Mouse (Mus musculus) gonadal fat pad, adult 2 months (tissue): Measurements from ENCODE around the gene Lgals4. TPM values are rescaled to one million over a fixed set of nuclear protein-coding genes. Genes with fewer than 3 reads are reported as not detected.

Source experiments
- DNase-seq: peaks from one replicate; pipeline ENCODE4 v3.0.0-alpha.2; 2012; ENCODE audit warnings: low read depth
- polyA plus RNA-seq: library from polyadenylated mRNA; depleted of rRNA; stranded (reverse); fragments of >200 nt; gene quantifications from 2 replicates; pipeline ENCODE4 v1.2.3, GENCODE M21; 2012; rRNA removed

Gene Lgals4
- 21.7 and 30.4 TPM in 2 replicates for polyA plus RNA-seq

- DNase-seq = no peak
Measured at GRCm38 (mm10) chr7:28833723-28834347, at the start of gene Lgals4. TSS of gene Lgals4 (plus strand) at chr7:28833854.

- DNase-seq = no peak
Measured at GRCm38 (mm10) chr7:28785161-28785560, 48.5 kb upstream of the Lgals4 start.

GRCm38 (mm10) chr7:28787884-28788283 is 45.8 kb upstream of the Lgals4 start:
- no peak for DNase-seq

GRCm38 (mm10) chr7:28788307-28789195 is 45.1 kb upstream of the Lgals4 start, which contains the start of gene Rinl:
TSS of gene Rinl (plus strand) at chr7:28788969.
- DNase-seq = no peak

- DNase-seq = no peak
Measured at GRCm38 (mm10) chr7:28789235-28789634, 44.4 kb upstream of the Lgals4 start.

GRCm38 (mm10) chr7:28790066-28790806 is 43.4 kb upstream of the Lgals4 start:
- no peak for DNase-seq

- no peak for DNase-seq
Measured at GRCm38 (mm10) chr7:28791706-28792105, 41.9 kb upstream of the Lgals4 start.

- DNase-seq = no peak
Measured at GRCm38 (mm10) chr7:28792391-28793185, 41.1 kb upstream of the Lgals4 start.

GRCm38 (mm10) chr7:28793834-28794233 is 39.8 kb upstream of the Lgals4 start:
- DNase-seq = no peak

GRCm38 (mm10) chr7:28794496-28794895 is 39.2 kb upstream of the Lgals4 start:
- DNase-seq = no peak

- no peak for DNase-seq
Measured at GRCm38 (mm10) chr7:28795832-28796231, 37.8 kb upstream of the Lgals4 start.

- no peak for DNase-seq
Measured at GRCm38 (mm10) chr7:28796562-28796975, 37.1 kb upstream of the Lgals4 start.

- no peak for DNase-seq
Measured at GRCm38 (mm10) chr7:28799994-28800393, 33.7 kb upstream of the Lgals4 start.

GRCm38 (mm10) chr7:28801451-28801850 is 32.2 kb upstream of the Lgals4 start:
- no peak for DNase-seq

GRCm38 (mm10) chr7:28801901-28802670 is 31.6 kb upstream of the Lgals4 start:
- DNase-seq = peak; percentile 96

- no peak for DNase-seq
Measured at GRCm38 (mm10) chr7:28802846-28803588, 30.6 kb upstream of the Lgals4 start.

GRCm38 (mm10) chr7:28803756-28804155 is 29.9 kb upstream of the Lgals4 start:
- DNase-seq = no peak

- DNase-seq = no peak
Measured at GRCm38 (mm10) chr7:28806869-28807268, 26.8 kb upstream of the Lgals4 start.

GRCm38 (mm10) chr7:28807641-28808220 is 25.9 kb upstream of the Lgals4 start:
- no peak for DNase-seq
